Mouse (Mus musculus) adrenal gland, postnatal 10 days (tissue): Measurements from ENCODE around the gene Adgrl3. TPM values are rescaled to one million over a fixed set of nuclear protein-coding genes. Genes with fewer than 3 reads are reported as not detected.

Source experiments
- microRNA-seq: library from miRNA; unstranded; fragments of <30 nt; microRNA quantifications from one replicate; pipeline ENCODE4 v1.2.0, GENCODE M21; 2021
- total RNA-seq, 2 experiments: library from RNA; stranded (reverse); gene quantifications; 2 replicates each; pipeline ENCODE4 v1.2.3; 2021

Adgrl3 gene
- total RNA-seq, 2 experiments from 2014 or later, result 8.8 to 17.0 TPM

Small RNA genes lying within 50 kb of the gene (microRNA-seq; reads per million reads assigned to microRNA genes)
- gene Gm22048, result not detected
